Mouse (Mus musculus): ENCODE measurements around the gene Nsl1.

GRCm38 (mm10) chr1:191132240-191132639, 69.4 kb downstream of the Nsl1 start:
- TF ChIP-seq CTCF (IDR thresholded peaks at IDR 0.05; ENCODE audit: control insufficient read depth, insufficient read depth, insufficient replicate concordance, low read depth, low read length) (no peak), POLR2A (IDR thresholded peaks at IDR 0.05; ENCODE audit: control insufficient read depth, low read depth, low read length) (no peak)
